Mouse (Mus musculus) kidney, postnatal 25 days (tissue): ENCODE measurements at regions not wholly inside any gene's neighbourhood (a gene's known extent, or its start where the extent isn't known, plus 50 kb on each side); places are given as distances from the start of the nearest gene placed in this dataset.

Experiments
- DNase-seq, 2 experiments: peaks; one replicate each; pipeline ENCODE4 v3.0.0; 2021; ENCODE audit warnings: mixed read lengths in 2 of 2

- DNase-seq: no peak
Measured at GRCm38 (mm10) chr14:88092967-88093366, 378.2 kb downstream of the Pcdh20 start.

GRCm38 (mm10) chr14:88084854-88085253, 386.3 kb downstream of the Pcdh20 start:
- DNase-seq: peak in 1 of 2 experiments; percentile 2

GRCm38 (mm10) chr14:88072880-88073468, 398.2 kb downstream of the Pcdh20 start:
- no peak for DNase-seq

GRCm38 (mm10) chr14:88047586-88047985, 423.6 kb downstream of the Pcdh20 start:
- DNase-seq: peak in 1 of 2 experiments; percentile 28

GRCm38 (mm10) chr14:88013882-88014281, 457.3 kb downstream of the Pcdh20 start:
- DNase-seq: no peak

- DNase-seq: no peak
Measured at GRCm38 (mm10) chr14:88013186-88013585, 458.0 kb downstream of the Pcdh20 start.

- no peak for DNase-seq
Measured at GRCm38 (mm10) chr14:87996561-87996960, 474.6 kb downstream of the Pcdh20 start.
